Mouse (Mus musculus) left cerebral cortex, postnatal 36 days (tissue): ENCODE measurements around the gene Gpsm1. TPM values are rescaled to one million over a fixed set of nuclear protein-coding genes. Genes with fewer than 3 reads are reported as not detected.
A peak's percentile ranks its signal among the peaks of the same experiment; 100 is the strongest.
"Not testable (repeated sequence)": the region's sequence is repeated elsewhere in the genome, so short reads cannot be mapped to it uniquely, and the experiment has no call there.

Experiments
- DNase-seq, 2 experiments: peaks; one replicate each; pipeline ENCODE4 v3.0.0; 2021 to 2022; ENCODE audit warnings: low spot score in 2 of 2, mixed read lengths in 1 of 2
- intact Hi-C: fragments of 180-260 bp; cut with DNase I; formaldehyde crosslinking; loops from one replicate; pipeline ENCODE4 v1.15.1; 2025
- total RNA-seq, 2 experiments: library from RNA; stranded (reverse); gene quantifications; 2 replicates each; pipeline ENCODE4 v1.2.3; 2021

Gene Gpsm1
- total RNA-seq, 2 experiments from 2014 or later, result 44.4 to 58.4 TPM

GRCm38 (mm10) chr2:26359983-26360382, 44.7 kb downstream of the Gpsm1 start:
- DNase-seq, result no peak
- intact Hi-C loops, result no loop called here

- DNase-seq, result no peak
- intact Hi-C loops, result no loop called here
Observed at GRCm38 (mm10) chr2:26360772-26361171, 45.5 kb downstream of the Gpsm1 start, which contains the start of gene Card9. Gene Card9, minus strand, starts transcription at chr2:26360918.

GRCm38 (mm10) chr2:26362991-26363390, 47.7 kb downstream of the Gpsm1 start:
- no peak for DNase-seq
- intact Hi-C loops, result no loop called here

- no peak for DNase-seq
- intact Hi-C loops, result no loop called here
Observed at GRCm38 (mm10) chr2:26363481-26363880, 48.2 kb downstream of the Gpsm1 start.

GRCm38 (mm10) chr2:26364738-26365465, 49.6 kb downstream of the Gpsm1 start:
- intact Hi-C loops, result no loop called here
- no peak for DNase-seq

GRCm38 (mm10) chr2:26367911-26368310, 52.6 kb downstream of the Gpsm1 start:
- intact Hi-C loops, result no loop called here
- DNase-seq, result no peak

GRCm38 (mm10) chr2:26368572-26368971, 53.3 kb downstream of the Gpsm1 start:
- intact Hi-C loops, result no loop called here
- DNase-seq, result no peak

GRCm38 (mm10) chr2:26372396-26372795, 57.1 kb downstream of the Gpsm1 start:
- intact Hi-C loops, result no loop called here
- DNase-seq, result no peak

GRCm38 (mm10) chr2:26380131-26380771, 64.9 kb downstream of the Gpsm1 start, which contains the start of gene Snapc4:
Gene Snapc4, minus strand, starts transcription at chr2:26380653.
- peak; percentile 81 to 84 for DNase-seq
- intact Hi-C loops, result no loop called here

- DNase-seq, intact Hi-C loops: not testable (repeated sequence)
Observed at GRCm38 (mm10) chr2:26380871-26381270, 65.6 kb downstream of the Gpsm1 start.

- intact Hi-C loops, result loop anchor here (5.0 kb wide), 1 partner anchor 35 kb away; the partner anchor contains the start of gene Dnlz
- no peak for DNase-seq
Observed at GRCm38 (mm10) chr2:26387713-26388112, 72.4 kb downstream of the Gpsm1 start.

GRCm38 (mm10) chr2:26388682-26389153, 73.4 kb downstream of the Gpsm1 start:
- no peak for DNase-seq
- intact Hi-C loops, result loop anchor here (5.0 kb wide), 1 partner anchor 36 kb away; the partner anchor contains the start of gene Dnlz

GRCm38 (mm10) chr2:26389154-26389690, 73.9 kb downstream of the Gpsm1 start, which contains the start of the genes Entr1 and Pmpca:
Gene Entr1, minus strand, starts transcription at chr2:26389316.
Gene Pmpca, plus strand, starts transcription at chr2:26389339.
- peak; percentile 84 to 90 for DNase-seq
- intact Hi-C loops, result loop anchor here (5.0 kb wide), 1 partner anchor 37 kb away; the partner anchor contains the start of gene Dnlz

GRCm38 (mm10) chr2:26390954-26391353, 75.6 kb downstream of the Gpsm1 start:
- DNase-seq, result no peak
- intact Hi-C loops, result no loop called here

GRCm38 (mm10) chr2:26391617-26392016, 76.3 kb downstream of the Gpsm1 start:
- intact Hi-C loops, result no loop called here
- DNase-seq, result no peak

Other genes with a start within 250 kb of the Gpsm1 start
- 10 to 100 TPM; 69.8 to 75.7 TPM for gene Nacc2, start 192.3 kb upstream of the Gpsm1 start, total RNA-seq
- under 1 TPM in 1 of 2 experiments, not detected in 1; 0.15 TPM for gene Lhx3, start 107.2 kb upstream of the Gpsm1 start, total RNA-seq
- gene Qsox2, start 78.0 kb upstream of the Gpsm1 start, total RNA-seq, result 10 to 100 TPM; 22.8 to 23.3 TPM
- gene Ccdc187, start 21.0 kb upstream of the Gpsm1 start, total RNA-seq, result 1 to 10 TPM; 1.3 to 3.5 TPM
- 10 to 100 TPM; 27.5 to 28.7 TPM for gene Dnlz, start 36.6 kb downstream of the Gpsm1 start, total RNA-seq
- 1 to 10 TPM; 2.1 to 2.7 TPM for gene Card9, start 45.4 kb downstream of the Gpsm1 start, total RNA-seq
- 10 to 100 TPM; 54.0 to 71.0 TPM for gene Snapc4, start 65.1 kb downstream of the Gpsm1 start, total RNA-seq
- 100 to 1,000 TPM; 138 to 162 TPM for gene Entr1, start 73.8 kb downstream of the Gpsm1 start, total RNA-seq
- gene Pmpca, start 73.8 kb downstream of the Gpsm1 start, total RNA-seq, result 10 to 100 TPM; 91.4 to 91.9 TPM
- 10 to 100 TPM; 22.5 to 26.6 TPM for gene Inpp5e, start 93.7 kb downstream of the Gpsm1 start, total RNA-seq
- gene Sec16a, start 129.7 kb downstream of the Gpsm1 start, total RNA-seq, result 10 to 100 TPM; 39.0 to 52.3 TPM
- gene Notch1, start 201.1 kb downstream of the Gpsm1 start, total RNA-seq, result 10 to 100 TPM; 24.5 to 28.5 TPM